Mouse (Mus musculus) hindbrain, embryonic 14.5 days (tissue): Measurements from ENCODE around the gene Pnkd. TPM values are rescaled to one million over a fixed set of nuclear protein-coding genes. Genes with fewer than 3 reads are reported as not detected.
A peak's percentile ranks its signal among the peaks of the same experiment; 100 is the strongest.
"Not testable (repeated sequence)": the region's sequence is repeated elsewhere in the genome, so short reads cannot be mapped to it uniquely, and the experiment has no call there.

Experiments
- ATAC-seq: fragments of 200-750 bp; cut with Nextera tagmentation; 2 replicates; pipeline ENCODE4 v1.8.0; 2017; ENCODE audit warnings: moderate number of reproducible peaks, mild to moderate bottlenecking, moderate TSS enrichment, moderate library complexity; ENCODE audit not compliant: low FRiP score
- DNase-seq: peaks from one replicate; pipeline ENCODE4 v3.0.0-alpha.2; 2015; ENCODE audit warnings: low spot score
- H3K27ac ChIP-seq: fragments of 300-500 bp; sonication (generic); 2 replicates; pipeline ENCODE4 v1.5.1; 2014; ENCODE audit warnings: mild to moderate bottlenecking, moderate library complexity
- H3K27me3 ChIP-seq: fragments of 300-500 bp; sonication (generic); 2 replicates; pipeline ENCODE4 v1.6.1; 2014; ENCODE audit warnings: mild to moderate bottlenecking, low read length, mixed read lengths; ENCODE audit not compliant: control insufficient read depth, insufficient read depth
- H3K36me3 ChIP-seq: fragments of 300-500 bp; sonication (generic); replicated peaks from 2 replicates; pipeline ENCODE4 v1.6.1; 2014; ENCODE audit not compliant: control insufficient read depth, insufficient read depth
- H3K4me1 ChIP-seq: fragments of 300-500 bp; sonication (generic); replicated peaks from 2 replicates; pipeline ENCODE4 v1.6.1; 2014; ENCODE audit warnings: antibody characterized with exemption, low read length, mixed read lengths; ENCODE audit not compliant: control insufficient read depth, insufficient read depth
- H3K4me2 ChIP-seq: fragments of 300-500 bp; sonication (generic); replicated peaks from 2 replicates; pipeline ENCODE4 v1.6.1; 2014; ENCODE audit warnings: mild to moderate bottlenecking, moderate library complexity
- H3K4me3 ChIP-seq: fragments of 300-500 bp; sonication (generic); replicated peaks from 2 replicates; pipeline ENCODE4 v1.5.1; 2014; ENCODE audit warnings: mild to moderate bottlenecking, low read length
- H3K9ac ChIP-seq: fragments of 300-500 bp; sonication (generic); 2 replicates; pipeline ENCODE4 v1.6.1; 2014
- H3K9me3 ChIP-seq: fragments of 300-500 bp; sonication (generic); 2 replicates; pipeline ENCODE4 v1.6.1; 2016; ENCODE audit warnings: low read length; ENCODE audit not compliant: control insufficient read depth
- WGBS: fragments of 180-500 bp; shearing (Covaris S2); extraction: QIAGEN DNeasy Blood & Tissue Kit; methylation state at CpG from one replicate; pipeline ENCODE4 v1.1.7; 2014; 5-methylcytosine and 5-hydroxymethylcytosine counted together
- polyA plus RNA-seq: library from polyadenylated mRNA; unstranded; fragments of >200 nt; fragmentation: Nextera tagmentation; extraction: Ambion mirVana; gene quantifications from 2 replicates; pipeline ENCODE4 v1.2.1, GENCODE M21; 2014

The Pnkd gene
- polyA plus RNA-seq, 1 experiment from 2014 or later: 146 TPM

DNA sequence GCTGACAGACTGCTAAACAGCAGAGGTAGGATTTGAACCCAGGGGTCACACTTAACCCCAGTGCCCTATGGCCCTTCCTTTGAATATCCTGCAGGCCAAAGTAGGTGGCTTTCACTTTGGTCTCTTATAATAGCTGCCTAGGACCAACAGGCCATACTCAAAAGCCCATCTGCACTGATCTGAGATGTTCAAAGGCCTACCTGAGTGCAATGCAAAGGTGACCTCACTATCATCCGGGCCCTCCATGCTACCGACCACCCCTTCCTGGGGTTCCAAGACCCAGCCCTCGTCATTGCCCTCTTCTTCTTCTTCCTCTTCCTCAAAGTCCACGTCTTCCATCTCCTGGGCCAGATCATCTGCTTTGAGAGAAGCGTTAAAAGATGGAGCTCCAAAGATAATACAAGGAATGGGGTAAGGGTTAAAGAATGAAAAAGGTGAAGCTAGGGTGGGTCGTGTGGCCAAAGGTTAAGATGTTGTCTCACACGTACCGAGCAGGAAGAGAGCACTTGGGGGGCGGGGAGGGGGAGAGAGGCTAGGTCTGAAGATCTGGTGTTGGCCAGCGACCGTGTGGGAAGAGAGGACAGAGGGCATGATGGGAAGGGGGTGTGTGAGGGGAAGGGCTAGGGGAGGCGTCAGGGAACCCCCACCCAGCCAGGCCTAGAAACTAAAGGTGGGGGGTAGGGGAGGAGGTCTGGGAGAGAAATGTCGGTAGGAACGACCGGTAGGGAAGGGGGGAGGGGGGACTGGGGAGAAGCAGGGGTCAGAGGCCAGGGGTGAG lies 855 bp upstream of the Pnkd start:
- Histone ChIP-seq H3K27me3 (no peaks in the 10 kb centered on the region), H3K4me3 (peak overlapping the region; percentile 89), H3K36me3 (peaks cover 39% of the 10 kb centered on the region), H3K9me3 (no peaks in the 10 kb centered on the region), H3K27ac (peak overlapping the region; percentile 82), H3K9ac (peak overlapping the region; percentile 87), H3K4me1 (peaks cover 12% of the 10 kb centered on the region; the same call in 1 of the 2 replicates), H3K4me2 (peak overlapping the region; percentile 82)
- ATAC-seq: peak; percentile 35
- WGBS: 17% methylated on average over 15 of the region's 15 CpGs
- peak; percentile 24 for DNase-seq

DNA sequence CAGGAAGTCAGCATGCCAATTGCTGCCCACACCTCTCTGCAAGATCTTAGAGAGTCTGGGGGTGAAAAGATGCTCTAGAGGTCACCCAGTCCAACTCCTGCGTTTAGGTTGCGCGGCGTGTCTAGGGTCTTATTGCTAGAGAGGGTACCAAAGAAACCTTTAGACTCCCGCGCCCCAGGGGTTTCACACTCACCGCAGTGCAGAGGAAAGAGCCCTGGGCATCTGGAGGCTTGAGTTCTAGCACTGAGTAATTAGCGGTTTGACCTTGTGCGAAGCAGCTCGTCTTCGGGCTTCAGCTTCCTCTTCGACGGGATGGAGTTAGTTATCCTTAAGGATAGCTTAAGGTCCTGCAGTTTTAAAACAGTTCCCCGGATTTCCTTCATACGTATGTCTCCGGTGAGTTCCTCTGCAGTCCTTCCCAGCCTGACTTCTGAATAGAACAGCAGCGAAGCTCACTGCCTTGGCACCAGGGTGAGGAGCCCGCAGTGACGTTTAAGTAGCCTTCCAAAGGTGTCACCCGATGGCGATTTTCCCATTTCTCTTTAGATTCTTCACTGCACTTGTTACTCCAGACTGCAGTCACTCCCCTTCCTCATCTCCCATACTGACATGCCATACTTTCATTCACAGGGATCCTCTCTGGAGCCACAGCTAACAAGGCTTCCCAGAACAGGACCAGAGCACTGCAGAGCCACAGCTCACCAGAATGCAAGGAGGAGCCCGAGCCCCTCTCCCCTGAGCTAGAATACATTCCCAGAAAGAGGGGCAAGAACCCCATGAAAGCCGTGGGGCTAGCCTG lies 681 bp downstream of the Pnkd start:
- DNase-seq (peak; percentile 25), ATAC-seq (no peak; the same call in 1 of the 2 replicates)
- Histone ChIP-seq H3K4me1 (peaks cover 12% of the 10 kb centered on the region; the same call in 1 of the 2 replicates), H3K9ac (peak overlapping the region; percentile 67), H3K36me3 (peaks cover 35% of the 10 kb centered on the region), H3K9me3 (no peaks in the 10 kb centered on the region), H3K4me3 (peak overlapping the region; percentile 89), H3K27me3 (no peaks in the 10 kb centered on the region), H3K4me2 (peak overlapping the region; percentile 75), H3K27ac (0 out of 2 replicates have a peak overlapping the region, but pooled peaks have one; percentile 9)
- 6% methylated on average over 23 of the region's 23 CpGs for WGBS

DNA sequence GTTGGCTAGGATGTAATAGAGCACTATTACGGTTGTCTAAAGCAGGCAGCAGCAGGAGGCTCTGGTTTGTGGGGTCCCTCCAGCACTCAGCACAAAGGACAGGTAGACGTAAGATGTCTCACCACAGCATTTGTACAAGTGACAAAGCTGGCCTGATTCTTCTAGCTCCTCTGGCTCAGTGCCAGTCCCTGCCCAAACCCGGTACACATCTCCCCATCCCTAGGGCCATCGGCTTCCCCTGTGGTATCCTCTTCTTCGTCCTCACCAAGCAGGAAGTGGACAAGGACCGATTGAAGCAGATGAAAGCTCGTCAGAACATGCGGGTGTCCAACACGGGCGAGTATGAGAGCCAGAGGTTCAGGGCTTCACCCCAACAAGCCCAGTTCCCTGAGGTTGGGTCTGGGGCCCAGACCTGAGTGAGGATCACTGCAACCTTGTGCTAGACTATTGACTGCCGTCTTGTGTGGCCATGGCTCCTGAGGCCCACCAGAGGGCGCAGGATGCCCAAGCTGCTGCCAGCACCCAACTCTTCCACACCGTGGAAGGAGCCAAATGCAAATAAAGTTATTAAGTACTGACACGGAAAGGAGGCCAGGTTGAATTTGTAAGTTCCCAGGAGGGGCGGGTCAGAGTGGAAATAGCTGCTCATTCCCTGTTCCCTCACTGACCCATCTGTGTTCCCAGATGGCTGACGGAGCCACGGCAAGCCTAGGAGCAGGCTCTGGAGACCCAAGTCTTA lies 2.3 kb downstream of the Pnkd start:
- H3K9ac ChIP-seq, H3K27ac ChIP-seq, H3K4me2 ChIP-seq, DNase-seq, H3K4me3 ChIP-seq, H3K9me3 ChIP-seq, H3K27me3 ChIP-seq, ATAC-seq: not testable (repeated sequence)
- 58% methylated on average over 15 of the region's 17 CpGs for WGBS
- Histone ChIP-seq H3K4me1 (peaks cover 12% of the 10 kb centered on the region; the same call in 1 of the 2 replicates), H3K36me3 (peaks cover 32% of the 10 kb centered on the region)

DNA sequence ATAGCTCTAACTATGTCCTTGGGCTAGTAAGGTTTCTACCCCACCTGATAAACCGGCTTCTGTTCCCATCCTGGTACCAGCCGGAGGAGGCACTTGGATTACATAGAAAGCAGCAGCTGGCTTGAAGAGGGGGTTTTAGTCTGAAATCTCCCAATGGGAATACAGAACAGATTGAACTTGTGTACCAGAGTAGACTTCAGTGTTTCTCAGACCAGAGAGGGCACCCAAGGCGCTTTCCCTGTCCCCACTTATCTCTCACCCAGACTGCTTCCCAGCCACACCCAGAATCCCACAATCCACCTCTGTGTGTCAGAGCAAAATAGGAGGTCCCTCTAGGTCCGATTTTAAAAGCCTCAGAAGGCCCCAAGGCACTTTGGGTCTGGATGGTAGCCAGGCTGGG lies 3.6 kb downstream of the Pnkd start:
- H3K27ac ChIP-seq: no peak overlapping the region

DNA sequence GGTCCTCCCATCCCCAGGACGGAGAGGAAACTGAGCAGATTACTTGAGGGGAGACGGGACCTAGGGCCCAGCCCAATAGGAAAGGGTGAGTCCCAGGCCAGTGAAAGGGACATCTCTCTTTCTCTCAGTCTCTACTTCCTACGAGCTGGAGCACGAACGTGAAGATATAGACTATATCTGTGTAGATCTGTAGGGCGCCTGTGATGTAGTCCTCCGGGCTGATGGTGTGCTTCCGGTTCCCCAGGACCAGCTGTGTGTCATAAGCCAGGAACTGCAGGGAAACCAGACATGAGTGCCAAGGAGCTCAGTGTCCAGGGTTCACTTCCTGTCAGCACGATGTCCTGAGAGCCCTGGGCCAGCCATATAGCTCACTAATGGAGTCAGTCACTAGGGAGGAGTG lies 4.5 kb downstream of the Pnkd start:
- Histone ChIP-seq H3K4me3 (no peak overlapping the region), H3K4me1 (no peaks in the 10 kb centered on the region; the same call in 1 of the 2 replicates), H3K9ac (no peak overlapping the region), H3K27ac (no peak overlapping the region), H3K4me2 (no peak overlapping the region), H3K27me3 (no peaks in the 10 kb centered on the region), H3K9me3 (no peaks in the 10 kb centered on the region), H3K36me3 (peaks cover 33% of the 10 kb centered on the region)
- 90% methylated on average over 9 of the region's 9 CpGs for WGBS
- ATAC-seq: no peak
- DNase-seq: no peak

More for the DNA sequence above, 3.6 kb downstream of the Pnkd start:
- 82% methylated on average over 4 of the region's 4 CpGs for WGBS
- Histone ChIP-seq H3K9ac (no peak overlapping the region), H3K4me1 (peaks cover 6% of the 10 kb centered on the region; the same call in 1 of the 2 replicates), H3K9me3 (no peaks in the 10 kb centered on the region), H3K4me2 (no peak overlapping the region), H3K4me3 (no peak overlapping the region), H3K36me3 (peaks cover 30% of the 10 kb centered on the region), H3K27me3 (no peaks in the 10 kb centered on the region)
- no peak for DNase-seq
- no peak for ATAC-seq

DNA sequence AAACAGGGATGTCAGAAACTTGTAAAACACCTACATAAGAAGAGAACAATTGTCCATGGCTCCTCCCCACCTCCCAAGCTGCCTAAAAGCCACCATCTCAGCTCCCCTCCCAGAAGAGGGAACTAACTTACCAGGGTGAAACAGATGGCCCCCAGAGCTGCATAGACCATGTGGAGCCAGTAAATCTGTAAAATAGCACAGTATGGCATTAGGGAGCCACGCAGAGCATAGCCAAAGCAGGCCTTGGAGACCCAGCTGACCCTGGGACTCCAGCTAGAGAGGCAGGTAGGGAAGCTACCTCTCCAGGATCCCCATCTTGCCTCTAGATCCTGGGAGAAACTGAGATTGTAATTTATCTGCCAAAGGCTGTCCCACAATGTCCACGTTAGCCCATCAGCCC lies 5.0 kb downstream of the Pnkd start:
- Histone ChIP-seq H3K4me3 (no peak overlapping the region), H3K4me1 (no peaks in the 10 kb centered on the region; the same call in 1 of the 2 replicates), H3K9me3 (no peaks in the 10 kb centered on the region), H3K9ac (no peak overlapping the region), H3K27me3 (no peaks in the 10 kb centered on the region), H3K4me2 (no peak overlapping the region), H3K36me3 (peaks cover 33% of the 10 kb centered on the region), H3K27ac (no peak overlapping the region)
- no peak for DNase-seq
- no peak for ATAC-seq
- WGBS: 84% methylated on average over 2 of the region's 2 CpGs

DNA sequence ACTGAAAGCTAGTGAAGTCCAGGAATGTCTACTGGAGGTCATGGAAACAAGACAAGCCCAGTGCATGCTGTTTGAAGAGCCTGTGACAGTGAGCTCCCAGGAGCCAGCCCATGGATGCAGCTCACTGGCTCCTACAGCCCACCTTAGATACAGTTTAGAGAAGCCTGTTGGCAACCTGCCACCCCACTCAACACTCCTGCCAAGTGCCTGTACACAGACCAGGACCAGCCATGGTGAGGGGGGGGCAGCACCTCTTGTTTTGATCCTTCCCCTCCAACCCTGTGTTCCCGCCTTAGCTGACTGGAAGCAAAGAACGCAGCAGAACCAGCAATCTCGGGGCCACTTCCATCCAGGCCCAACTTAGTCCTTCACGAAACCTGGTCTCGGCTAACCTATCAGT lies 5.4 kb downstream of the Pnkd start:
- Histone ChIP-seq H3K27me3 (no peaks in the 10 kb centered on the region), H3K36me3 (peaks cover 33% of the 10 kb centered on the region), H3K4me1 (peaks cover 3% of the 10 kb centered on the region; the same call in 1 of the 2 replicates), H3K4me2 (no peak overlapping the region), H3K9ac (no peak overlapping the region), H3K9me3 (no peaks in the 10 kb centered on the region), H3K27ac (no peak overlapping the region), H3K4me3 (no peak overlapping the region)
- no peak for DNase-seq
- no peak for ATAC-seq
- WGBS: 91% methylated on average over 5 of the region's 5 CpGs

DNA sequence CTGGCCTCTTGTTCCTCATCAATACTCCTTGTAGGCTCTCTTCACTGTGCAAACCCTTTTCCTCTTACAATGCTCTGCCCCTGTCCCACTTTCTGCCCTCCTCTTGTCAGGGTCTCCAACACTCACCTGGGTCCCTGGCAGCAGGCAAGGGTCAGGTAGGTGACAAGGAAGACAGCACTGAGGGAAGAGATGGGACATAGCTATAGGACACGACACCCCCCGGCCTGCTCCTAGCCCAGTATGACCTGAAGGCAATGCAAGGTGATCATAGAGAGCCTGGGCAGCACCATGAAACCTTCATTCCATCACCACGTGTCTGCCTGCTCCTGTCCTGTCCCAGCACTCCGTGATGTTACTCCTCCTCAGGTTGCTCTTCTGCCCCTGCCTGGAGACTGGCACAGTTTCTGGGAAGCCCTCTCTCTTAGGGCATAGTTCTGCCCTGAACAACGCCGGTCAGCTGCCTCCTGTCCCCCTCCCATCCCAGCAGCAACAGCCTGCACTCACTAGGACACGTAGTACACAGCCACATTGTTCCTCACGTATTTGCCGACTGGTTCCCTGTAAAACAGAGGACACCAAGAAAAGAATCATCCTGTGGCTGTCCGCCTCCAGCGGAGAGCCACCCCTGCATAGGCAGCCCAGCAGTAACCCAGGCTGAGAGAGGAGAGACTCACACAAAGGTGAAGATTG lies 7.7 kb downstream of the Pnkd start:
- H3K4me1 ChIP-seq: peaks cover 13% of the 10 kb centered on the region; the same call in 1 of the 2 replicates
- H3K4me3 ChIP-seq: no peak overlapping the region
- DNase-seq: no peak
- ATAC-seq: no peak
- no peaks in the 10 kb centered on the region for H3K9me3 ChIP-seq
- no peak overlapping the region for H3K9ac ChIP-seq
- H3K27ac ChIP-seq: no peak overlapping the region
- peaks cover 33% of the 10 kb centered on the region for H3K36me3 ChIP-seq
- H3K27me3 ChIP-seq: no peaks in the 10 kb centered on the region
- H3K4me2 ChIP-seq: no peak overlapping the region
- WGBS: 87% methylated on average over 11 of the region's 11 CpGs
